Mouse (Mus musculus): ENCODE data around the gene Gatad2a.
"Not testable (repeated sequence)": the region's sequence is repeated elsewhere in the genome, so short reads cannot be mapped to it uniquely, and the experiment has no call there.

Gatad2a gene

GRCm38 (mm10) chr8:69995776-69996588 is at the start of gene Gatad2a:
Gatad2a (minus strand) TSS chr8:69996384.
- peak; percentile 100 for DNase-seq

GRCm38 (mm10) chr8:70043996-70044395 is 47.8 kb upstream of the Gatad2a start:
- DNase-seq, result peak; percentile 56

DNA sequence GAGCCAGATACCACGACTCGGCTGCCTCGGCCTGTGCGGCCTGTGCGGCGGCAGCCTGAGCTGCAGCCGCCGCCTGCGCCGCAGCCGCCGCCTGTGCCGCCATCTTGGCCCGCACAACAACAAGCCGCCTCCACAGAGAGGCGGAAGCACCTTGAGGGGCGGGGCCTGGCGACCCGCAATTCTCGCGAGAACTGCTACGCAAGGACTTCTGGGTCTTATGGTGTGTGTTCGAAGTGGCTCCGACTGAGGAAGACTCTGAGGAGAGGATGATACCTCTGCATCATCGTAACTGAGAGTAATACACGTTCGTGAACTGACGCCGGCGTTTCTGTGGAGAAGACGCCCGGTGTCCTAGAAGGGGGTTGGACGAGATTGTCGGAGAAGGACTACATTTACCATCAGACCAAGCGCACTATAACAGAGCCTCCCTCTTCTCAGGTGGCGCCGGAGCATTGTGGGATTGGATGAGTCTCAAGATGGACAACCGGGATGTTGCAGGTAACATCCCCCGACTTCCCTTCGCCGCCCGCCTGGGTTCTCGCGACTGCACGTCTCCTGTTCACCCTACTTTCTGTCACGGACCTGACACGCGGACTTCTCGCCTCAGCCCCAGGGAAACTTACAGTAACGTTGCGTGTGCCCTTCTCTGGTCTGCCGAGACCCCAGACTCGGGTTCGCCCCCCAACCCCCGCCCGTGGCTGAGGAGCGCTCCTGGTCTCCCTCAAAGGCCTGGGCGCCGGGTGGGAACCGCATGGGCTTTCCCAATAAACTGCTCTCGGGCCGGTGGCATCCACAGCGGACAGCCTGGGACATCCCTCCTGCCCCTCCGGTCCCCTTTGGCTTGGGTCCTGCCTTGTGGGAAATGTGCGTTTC is 46.6 kb upstream of the Gatad2a start, which contains the start of the genes Mau2 and Sugp1:
Mau2 (minus strand) TSS at position 152 of the 873 bp plus-strand sequence.
Sugp1 (plus strand) TSS at position 231 of the 873 bp plus-strand sequence.
- peak; percentile 97 for DNase-seq

GRCm38 (mm10) chr8:70041885-70042546 is 45.8 kb upstream of the Gatad2a start:
- DNase-seq, result peak; percentile 37

DNA sequence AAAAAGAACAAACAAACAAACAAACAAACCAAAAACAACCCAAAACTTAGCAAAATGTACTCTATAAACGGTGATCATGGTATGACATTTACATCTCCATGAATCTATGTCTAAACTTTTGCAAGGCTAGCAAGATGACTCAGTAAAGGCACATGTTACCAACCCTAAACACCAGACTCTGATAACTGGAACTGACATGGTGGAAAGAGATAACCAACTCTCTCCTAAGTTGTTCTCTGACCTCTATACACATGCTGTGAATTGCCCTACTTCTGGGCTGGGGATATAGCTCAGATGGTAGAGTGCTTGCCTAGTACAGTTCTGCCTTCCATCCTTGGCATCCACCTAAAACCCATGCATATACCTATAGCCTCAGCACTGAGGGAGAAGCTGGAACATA is 41.8 kb upstream of the Gatad2a start:
- DNase-seq, result no peak

DNA sequence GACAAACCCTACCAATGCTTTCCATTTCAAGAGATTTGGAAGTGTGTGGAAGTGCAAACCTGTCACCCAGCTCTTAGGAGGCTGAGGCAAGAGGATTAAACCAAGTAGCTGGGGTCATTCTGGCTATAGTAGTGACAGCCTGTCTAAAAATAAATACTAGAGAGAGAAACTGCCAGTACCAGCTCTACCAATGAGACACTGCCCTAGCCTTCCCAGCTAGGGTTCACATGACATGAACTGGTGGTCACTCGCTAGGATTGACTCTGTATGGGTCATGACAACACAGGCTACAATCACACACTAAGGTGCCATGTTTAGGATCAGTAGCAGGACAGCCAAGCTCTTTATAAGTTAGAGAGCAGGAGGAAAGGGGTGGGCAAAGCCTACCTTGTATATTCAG is 34.1 kb upstream of the Gatad2a start:
- DNase-seq, result no peak

GRCm38 (mm10) chr8:70026151-70026550 is 30.0 kb upstream of the Gatad2a start:
- DNase-seq, result peak; percentile 90

GRCm38 (mm10) chr8:70023596-70023995 is 27.4 kb upstream of the Gatad2a start:
- no peak for DNase-seq

DNA sequence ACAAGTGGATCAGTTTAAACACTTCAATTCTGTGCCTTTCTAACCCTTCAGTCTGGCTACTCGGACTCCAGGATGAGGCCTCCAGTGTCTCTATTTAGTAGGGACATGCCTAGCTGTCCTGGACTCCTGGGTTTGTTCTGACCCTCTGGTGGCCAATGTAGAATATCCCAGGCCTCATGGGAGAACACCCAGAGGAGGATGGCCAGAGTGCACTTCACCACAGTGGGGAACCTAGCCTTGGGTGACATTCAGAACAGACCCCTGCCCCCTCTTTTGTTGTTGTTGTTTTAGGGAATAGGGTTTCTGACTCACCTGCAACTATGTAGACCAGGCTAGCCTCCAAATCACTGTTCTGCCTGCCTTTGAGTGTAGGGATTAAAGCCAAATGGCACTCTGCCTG is 18.8 kb upstream of the Gatad2a start:
- DNase-seq, result no peak

GRCm38 (mm10) chr8:70012763-70013162 is 16.6 kb upstream of the Gatad2a start:
- DNase-seq, result no peak

DNA sequence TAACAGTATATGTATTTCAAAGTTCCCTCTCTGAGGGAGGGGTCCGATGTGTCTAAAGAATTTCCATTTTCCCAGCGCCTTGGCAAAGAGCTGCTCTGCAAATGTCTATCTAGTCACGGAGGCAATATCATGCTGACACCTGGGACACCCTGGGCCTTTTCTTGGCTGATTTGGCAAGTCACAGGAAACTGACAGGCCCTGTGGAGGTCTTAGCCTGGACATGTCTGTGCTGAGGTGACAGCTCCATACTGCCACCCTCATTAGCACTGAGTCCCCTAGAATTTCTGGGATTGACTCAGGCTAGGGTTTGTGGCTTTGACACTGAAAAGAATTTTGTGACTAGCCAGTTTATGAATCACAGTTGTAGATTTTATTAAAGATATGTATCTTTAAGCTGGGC is 16.2 kb upstream of the Gatad2a start:
- DNase-seq, result no peak

DNA sequence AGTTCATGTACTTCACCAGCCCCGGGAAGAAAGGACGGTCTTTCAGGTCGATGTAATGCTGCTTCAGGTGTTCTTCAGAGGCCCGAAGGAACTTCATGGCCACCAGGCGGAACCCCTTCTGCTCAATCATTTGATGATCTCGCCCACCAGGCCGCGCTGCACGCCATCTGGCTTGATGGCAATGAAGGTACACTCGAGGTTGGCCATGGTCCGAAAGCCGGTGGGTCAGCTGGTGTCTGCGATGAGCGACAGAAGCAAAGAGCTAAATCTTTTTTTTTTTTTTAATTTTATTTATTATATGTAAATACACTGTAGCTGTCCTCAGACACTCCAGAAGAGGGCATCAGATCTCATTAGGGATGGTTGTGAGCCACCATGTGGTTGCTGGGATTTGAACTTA is 14.6 kb upstream of the Gatad2a start:
- DNase-seq, result not testable (repeated sequence)

GRCm38 (mm10) chr8:70005178-70005577 is 9.0 kb upstream of the Gatad2a start:
- DNase-seq, result peak; percentile 41

GRCm38 (mm10) chr8:70004345-70004744 is 8.2 kb upstream of the Gatad2a start:
- peak; percentile 31 for DNase-seq

DNA sequence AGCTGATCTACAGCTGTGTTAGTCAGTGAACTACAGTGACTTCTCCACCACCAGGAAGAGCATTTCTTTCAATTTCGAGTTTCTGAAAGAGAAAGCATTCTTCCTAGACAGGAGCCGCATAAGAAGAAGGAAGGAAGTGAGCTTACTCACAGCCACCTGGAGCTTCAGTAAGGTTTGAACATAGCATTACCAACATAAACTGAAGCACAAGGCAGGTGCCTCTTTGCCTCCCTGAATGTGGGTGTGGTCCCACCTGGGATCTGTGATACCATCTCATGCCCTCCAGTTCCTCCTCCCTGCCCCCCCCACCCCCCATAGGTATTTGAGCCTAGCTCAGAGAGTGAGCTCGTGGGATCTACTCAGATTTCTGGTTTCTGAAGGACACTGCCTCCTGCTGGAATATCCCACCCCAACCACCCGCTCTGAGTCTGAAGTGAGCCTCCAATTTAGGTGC is 7.0 kb upstream of the Gatad2a start:
- DNase-seq, result no peak

- DNase-seq, result not testable (repeated sequence)
These were observed 5.7 kb upstream of the Gatad2a start for GRCm38 (mm10) chr8:70001892-70002191.

GRCm38 (mm10) chr8:70001176-70001891 is 5.2 kb upstream of the Gatad2a start:
- DNase-seq, result peak; percentile 72

GRCm38 (mm10) chr8:70000226-70000625 is 4.0 kb upstream of the Gatad2a start:
- DNase-seq, result no peak

GRCm38 (mm10) chr8:69999236-69999635 is 3.1 kb upstream of the Gatad2a start:
- no peak for DNase-seq

DNA sequence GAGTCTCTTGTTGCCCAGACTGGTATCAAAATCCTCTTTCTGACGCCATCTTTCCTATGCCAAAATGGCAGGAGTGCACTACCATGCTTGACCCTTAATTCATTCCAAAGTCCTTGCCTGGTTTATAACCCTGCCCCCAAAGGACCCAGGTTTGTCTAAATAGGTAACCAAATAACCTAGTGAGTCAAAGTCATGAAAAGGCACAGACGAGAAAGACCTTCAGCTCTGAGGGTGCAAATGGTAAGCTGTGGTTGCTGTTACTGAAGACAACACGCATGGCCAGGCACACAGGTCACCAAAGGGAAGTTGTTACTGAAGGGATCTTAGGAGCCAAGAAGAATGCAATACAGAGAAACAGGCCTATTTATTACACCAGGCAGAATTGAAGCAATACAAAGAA is 2.5 kb upstream of the Gatad2a start:
- DNase-seq, result peak; percentile 91

DNA sequence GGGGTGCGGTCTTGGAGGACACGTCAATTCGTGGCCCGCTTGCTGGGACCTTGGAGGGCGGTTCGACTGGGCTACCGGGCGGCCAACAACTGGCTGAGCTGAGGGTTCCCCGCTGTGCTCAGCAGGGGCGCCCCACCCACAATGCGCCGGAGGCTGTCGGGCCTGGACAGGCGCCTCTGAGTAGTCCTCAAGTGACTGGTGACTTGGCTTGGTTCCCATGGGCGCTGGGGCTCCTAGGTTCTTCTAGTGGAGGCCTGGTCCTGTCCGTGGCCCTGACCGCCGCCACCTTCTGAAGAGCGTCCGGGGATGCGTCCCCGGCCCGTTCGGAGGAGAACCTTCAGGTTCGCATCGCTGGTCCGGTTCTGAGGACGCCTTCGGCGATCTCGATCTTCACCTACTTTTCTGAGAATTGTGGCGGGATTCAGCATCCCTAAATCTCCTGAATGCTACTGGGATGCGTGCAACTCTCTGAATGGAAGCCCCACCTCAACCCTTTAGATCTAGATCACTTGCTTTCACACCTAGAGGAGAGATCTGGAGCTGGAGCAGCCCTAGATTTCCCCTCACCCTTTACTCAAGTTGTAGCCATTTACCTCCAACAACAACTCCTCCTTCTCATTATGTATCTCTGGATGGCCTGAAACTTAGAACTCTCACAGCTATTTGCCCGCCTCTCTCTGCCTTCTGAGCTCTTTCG is 553 bp upstream of the Gatad2a start:
- no peak for DNase-seq

- no peak for DNase-seq
These were observed 785 bp downstream of the Gatad2a start for GRCm38 (mm10) chr8:69995422-69995775.
